Mouse (Mus musculus): ENCODE results near the gene Scrt2. TPM values are rescaled to one million over a fixed set of nuclear protein-coding genes. Genes with fewer than 3 reads are reported as not detected.
A peak's percentile ranks its signal among the peaks of the same experiment; 100 is the strongest.

Scrt2 gene
- total RNA-seq, 2 experiments from 2014 or later: 24.4 to 25.4 TPM

DNA sequence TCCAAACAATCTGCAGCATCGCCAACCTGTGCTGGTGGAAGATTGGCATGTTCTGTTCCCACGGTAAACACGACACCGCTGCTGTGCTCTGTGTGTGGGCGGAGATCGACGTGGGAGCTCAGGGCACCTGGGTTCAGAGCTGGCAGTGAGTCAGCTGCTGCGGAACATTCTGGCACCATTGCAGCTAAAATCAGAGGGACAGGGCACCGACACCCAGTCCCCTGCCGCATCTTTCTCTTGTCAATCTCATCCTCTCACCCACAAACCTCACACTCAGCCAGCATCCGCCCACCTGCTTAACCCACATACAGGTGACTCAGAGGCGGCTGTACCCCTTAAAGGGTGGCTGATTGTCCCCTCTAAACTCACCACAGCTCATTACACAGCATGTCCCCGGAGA lies 20.4 kb downstream of the Scrt2 start:
- no peak for TF ChIP-seq CTCF (conservative IDR thresholded peaks at IDR 0.05)
- H3K4me3 ChIP-seq: no peak overlapping the region
- peak overlapping the region; percentile 92 for H3K27ac ChIP-seq
- peak in 1 of 2 experiments; percentile 41 for DNase-seq (ENCODE audit: low spot score in 2 of 2)

DNA sequence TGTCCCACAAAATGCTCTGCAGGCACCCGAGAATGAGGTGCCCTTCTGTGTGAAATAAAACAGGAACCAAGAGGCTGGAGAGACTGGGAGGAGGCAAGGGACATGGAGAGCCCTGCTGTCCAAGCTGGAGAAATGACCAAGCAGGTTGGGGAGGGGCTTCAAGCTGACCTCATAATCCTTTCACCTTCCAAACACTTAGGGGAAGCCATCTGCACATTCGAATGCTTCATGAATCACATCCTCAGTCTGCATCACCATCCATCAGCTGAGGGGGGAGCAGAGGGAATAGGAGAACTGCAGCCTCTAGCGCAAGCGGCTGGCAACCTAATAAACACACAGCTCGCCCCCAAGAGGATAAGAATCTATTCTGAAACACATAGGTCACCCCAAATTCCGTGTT lies 21.0 kb downstream of the Scrt2 start:
- H3K27ac ChIP-seq: peak overlapping the region; percentile 92
- no peak for DNase-seq (ENCODE audit: low spot score in 2 of 2)
- peak; percentile 48 for TF ChIP-seq CTCF (conservative IDR thresholded peaks at IDR 0.05)
- no peak overlapping the region for H3K4me3 ChIP-seq

DNA sequence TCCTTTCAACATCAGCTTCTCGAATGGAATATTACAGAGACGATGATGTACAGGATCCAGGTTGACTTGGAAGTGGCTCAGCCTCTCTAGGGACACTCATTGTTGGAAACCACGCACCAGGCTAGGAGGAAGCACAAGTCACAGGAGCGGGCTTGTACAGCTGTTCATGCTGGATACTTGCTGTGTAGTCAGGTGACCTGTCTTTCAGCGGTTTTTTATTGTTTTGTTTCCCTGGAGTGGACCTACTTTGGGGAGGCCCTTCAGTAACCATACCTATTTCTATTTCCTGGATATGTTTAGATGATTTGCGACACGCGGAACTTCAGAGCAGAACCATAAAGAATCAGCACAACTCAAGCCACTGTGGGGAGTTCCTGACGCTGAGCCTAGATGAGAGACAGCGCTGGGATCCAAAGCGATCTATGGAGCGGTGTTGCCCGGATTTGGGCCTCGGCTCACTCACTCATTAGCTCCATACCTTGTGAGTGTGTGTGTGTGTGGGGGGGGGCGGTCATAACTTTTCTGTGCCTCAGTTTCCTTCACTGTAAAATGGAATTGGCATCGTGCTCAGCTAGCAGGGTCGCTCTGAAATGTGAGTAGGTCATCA lies 23.5 kb downstream of the Scrt2 start:
- DNase-seq (ENCODE audit: low spot score in 2 of 2): no peak
- Histone ChIP-seq H3K4me3 (peak overlapping the region; percentile 67), H3K27ac (peak overlapping the region; percentile 99)
- TF ChIP-seq CTCF (conservative IDR thresholded peaks at IDR 0.05): no peak

DNA sequence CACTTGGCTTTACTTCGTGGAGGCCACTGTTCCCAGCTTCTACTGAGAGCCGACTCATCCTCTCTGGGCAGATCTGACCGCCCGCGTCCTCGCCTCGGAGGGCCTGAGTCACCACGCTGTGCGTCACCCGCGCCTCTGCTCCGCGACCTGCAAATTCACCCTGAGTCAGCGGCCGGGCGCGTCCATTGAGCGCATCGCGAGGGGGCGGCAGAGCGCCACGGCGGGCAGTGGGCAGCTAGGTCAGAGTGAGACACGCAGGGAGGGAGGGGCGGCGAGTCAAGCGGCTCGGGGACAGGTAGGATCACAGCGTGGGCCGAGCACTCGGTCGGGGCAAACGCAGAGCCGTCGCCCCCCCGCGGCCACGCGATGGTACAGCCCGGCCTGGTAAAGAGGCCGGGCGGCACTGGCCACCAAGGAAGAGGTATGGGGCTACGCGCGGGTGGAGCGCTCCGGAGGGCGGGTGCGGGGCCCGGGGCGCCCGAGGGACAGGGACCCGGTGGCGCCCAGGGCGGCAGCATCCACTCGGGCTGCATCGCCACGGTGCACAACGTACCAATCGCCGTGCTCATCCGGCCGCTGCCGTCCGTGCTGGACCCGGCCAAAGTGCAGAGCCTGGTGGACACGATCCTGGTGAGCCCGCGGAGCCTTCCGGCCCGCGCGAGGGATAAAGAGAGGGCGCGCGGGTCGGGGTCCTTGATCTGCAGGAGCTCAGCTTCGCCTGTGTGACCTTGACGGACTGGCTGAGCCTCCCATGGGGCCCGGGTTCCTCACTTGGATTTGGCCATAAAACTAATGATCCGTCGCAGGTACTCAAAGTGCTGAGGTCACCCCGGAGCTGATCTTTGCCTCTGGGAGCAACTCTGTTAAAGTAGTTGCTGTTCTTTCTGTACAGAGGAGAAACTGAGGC lies 24.2 kb downstream of the Scrt2 start, which contains the start of gene Srxn1:
Gene Srxn1, plus strand, starts transcription at position 199 of the 907 bp plus-strand sequence.
- peak; percentile 79 to 80 for DNase-seq (ENCODE audit: low spot score in 2 of 2)
- peak within 1 kb of the TSS; percentile 67 for H3K4me3 ChIP-seq
- H3K27ac ChIP-seq: peak within 1 kb of the TSS; percentile 99
- TF ChIP-seq CTCF (conservative IDR thresholded peaks at IDR 0.05): peak; percentile 71

DNA sequence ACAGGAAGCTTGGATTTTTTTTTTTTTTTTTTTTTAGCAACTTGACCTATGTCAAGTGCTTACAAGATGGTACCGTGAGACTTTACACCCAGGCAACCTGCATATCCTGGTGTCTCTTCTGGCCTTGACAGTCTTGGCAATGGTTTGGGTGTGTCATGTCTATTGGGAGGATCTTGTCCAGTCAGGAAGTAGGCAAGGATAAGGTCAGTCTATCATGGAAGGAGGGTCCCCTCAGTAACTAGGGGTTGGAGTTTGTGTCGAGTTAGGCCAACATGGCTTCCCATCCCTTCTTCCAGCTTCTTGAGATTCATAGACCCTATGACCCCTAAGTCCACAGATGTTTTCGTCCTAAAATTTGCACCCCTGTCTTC lies 24.9 kb downstream of the Scrt2 start:
- no peak for DNase-seq (ENCODE audit: low spot score in 2 of 2)
- peak overlapping the region; percentile 99 for H3K27ac ChIP-seq
- TF ChIP-seq CTCF (conservative IDR thresholded peaks at IDR 0.05): no peak
- H3K4me3 ChIP-seq: peak overlapping the region; percentile 67

DNA sequence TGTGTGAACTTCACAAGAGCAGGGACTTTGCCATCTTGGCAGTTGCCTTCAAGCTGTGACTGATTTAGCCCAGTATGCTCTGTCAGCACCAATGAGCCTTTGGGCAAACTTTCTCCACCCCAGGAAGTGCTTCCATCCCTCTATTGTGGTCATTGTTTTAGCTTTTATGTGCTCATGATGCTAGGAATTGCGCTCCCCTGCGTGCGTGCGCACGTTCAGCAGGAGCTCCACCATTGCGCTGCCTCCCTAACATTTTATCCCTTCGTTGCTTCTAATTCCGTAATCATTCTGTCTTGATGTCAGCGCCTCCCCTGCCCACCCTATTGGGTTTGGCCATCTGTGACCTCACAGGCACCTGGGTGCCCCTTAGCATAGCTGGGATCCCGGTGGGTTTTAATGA lies 25.3 kb downstream of the Scrt2 start:
- DNase-seq (ENCODE audit: low spot score in 2 of 2): no peak
- H3K27ac ChIP-seq: peak overlapping the region; percentile 99; the same call in 1 of the 2 replicates
- TF ChIP-seq CTCF (conservative IDR thresholded peaks at IDR 0.05): no peak
- peak overlapping the region; percentile 67; the same call in 1 of the 2 replicates for H3K4me3 ChIP-seq

DNA sequence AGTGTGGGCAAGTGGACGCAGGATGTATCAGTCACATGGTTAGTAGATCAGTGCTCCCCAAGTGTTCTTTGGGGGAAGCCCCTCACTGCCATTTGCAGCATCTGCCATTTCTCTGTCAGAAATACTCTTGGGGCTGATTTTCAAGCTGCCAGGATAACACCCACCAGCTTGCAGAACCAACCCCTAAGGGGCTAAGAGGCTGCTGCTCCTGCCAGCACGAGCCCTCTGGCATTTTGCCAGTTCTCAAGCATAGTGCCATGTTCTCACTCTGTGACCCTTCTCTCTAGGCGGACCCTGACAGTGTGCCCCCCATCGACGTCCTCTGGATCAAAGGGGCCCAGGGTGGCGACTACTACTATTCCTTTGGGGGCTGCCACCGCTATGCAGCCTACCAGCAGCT lies 27.4 kb downstream of the Scrt2 start:
- no peak for DNase-seq (ENCODE audit: low spot score in 2 of 2)
- no peak for TF ChIP-seq CTCF (conservative IDR thresholded peaks at IDR 0.05)
- Histone ChIP-seq H3K4me3 (no peak overlapping the region), H3K27ac (no peak overlapping the region)

DNA sequence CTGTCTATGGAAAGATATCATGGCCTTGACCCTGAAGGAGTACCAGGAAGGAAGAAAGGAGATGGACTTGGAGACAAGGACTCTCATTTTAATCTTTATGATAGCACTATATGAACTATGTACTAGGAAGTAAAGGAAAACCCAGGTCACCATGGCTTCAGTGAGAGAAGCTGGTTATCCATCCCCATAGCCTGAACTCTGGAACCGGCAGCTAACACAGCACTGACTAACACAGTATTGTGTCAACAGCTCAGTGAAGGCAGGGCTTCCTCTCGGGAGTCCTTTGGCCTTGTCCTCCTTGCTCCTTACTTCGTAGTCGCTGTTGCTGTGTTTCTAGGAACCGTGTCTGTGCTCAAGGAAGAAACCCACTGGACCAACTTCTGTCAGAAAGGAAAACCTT lies 28.1 kb downstream of the Scrt2 start:
- no peak for DNase-seq (ENCODE audit: low spot score in 2 of 2)
- TF ChIP-seq CTCF (conservative IDR thresholded peaks at IDR 0.05): no peak
- no peak overlapping the region for H3K4me3 ChIP-seq
- no peak overlapping the region for H3K27ac ChIP-seq

DNA sequence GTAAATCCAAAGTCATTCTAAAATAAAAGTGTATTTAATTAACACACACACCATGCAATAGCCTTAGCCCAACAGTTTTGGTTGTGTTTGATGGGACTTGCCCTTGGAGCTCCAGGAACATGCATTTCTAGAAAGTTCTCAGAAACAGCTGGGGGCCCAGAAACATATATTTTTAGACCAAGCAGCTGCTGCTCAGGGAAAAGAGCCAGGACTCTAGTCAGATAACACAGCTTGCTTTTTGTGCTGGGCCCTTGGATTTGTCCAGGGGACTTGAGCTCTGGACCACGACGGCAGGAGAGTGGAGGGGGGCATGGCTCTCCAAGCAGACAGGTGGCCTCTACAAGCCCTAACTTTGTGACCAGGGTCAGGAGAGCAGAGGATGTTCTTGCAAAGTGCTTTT lies 30.0 kb downstream of the Scrt2 start:
- Histone ChIP-seq H3K27ac (no peak overlapping the region), H3K4me3 (no peak overlapping the region)
- no peak for DNase-seq (ENCODE audit: low spot score in 2 of 2)
- no peak for TF ChIP-seq CTCF (conservative IDR thresholded peaks at IDR 0.05)

DNA sequence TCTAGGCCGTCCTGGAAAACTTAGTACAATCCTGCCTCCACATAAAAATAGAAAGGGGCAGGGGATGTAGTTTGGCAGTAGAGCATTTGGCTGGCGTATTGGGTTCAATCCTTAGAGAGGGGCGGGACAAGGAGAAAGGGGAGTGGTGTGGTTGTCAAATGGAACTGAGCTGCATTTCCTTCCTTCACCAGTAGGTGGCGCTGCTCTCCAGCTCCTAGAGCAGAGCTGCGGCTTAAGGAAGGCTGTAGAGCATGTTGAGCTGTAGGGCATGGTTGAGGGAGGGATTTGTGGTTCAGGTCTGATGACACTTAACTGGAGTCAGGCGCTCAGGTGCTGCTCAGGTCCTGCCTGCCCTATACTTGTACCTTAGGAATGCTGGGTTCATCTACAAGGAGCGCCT lies 30.6 kb downstream of the Scrt2 start:
- peak; percentile 100 for TF ChIP-seq CTCF (conservative IDR thresholded peaks at IDR 0.05)
- H3K27ac ChIP-seq: peak overlapping the region; percentile 18; the same call in 1 of the 2 replicates
- DNase-seq (ENCODE audit: low spot score in 2 of 2): peak; percentile 90 to 96
- H3K4me3 ChIP-seq: no peak overlapping the region

DNA sequence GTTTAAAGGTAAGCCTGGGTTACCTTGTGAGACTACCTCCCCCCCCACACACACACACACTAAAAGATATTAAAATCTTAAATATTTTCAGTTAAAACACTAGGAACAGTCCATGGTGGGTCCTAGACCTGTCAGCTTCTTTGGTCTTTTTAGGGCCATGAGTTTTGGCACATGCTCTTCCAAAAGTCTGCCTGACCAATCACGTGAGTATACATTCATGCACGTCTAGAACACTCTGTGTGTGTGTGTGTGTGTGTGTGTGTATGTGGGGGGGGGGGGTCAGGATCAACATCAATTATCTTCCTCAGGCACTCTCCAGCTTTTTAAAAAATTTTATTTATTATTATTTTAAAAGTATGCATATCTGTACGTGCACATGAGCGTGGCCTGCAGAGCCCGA lies 31.2 kb downstream of the Scrt2 start:
- Histone ChIP-seq H3K4me3 (no peak overlapping the region), H3K27ac (peak overlapping the region; percentile 37; the same call in 1 of the 2 replicates)
- no peak for TF ChIP-seq CTCF (conservative IDR thresholded peaks at IDR 0.05)
- no peak for DNase-seq (ENCODE audit: low spot score in 2 of 2)

DNA sequence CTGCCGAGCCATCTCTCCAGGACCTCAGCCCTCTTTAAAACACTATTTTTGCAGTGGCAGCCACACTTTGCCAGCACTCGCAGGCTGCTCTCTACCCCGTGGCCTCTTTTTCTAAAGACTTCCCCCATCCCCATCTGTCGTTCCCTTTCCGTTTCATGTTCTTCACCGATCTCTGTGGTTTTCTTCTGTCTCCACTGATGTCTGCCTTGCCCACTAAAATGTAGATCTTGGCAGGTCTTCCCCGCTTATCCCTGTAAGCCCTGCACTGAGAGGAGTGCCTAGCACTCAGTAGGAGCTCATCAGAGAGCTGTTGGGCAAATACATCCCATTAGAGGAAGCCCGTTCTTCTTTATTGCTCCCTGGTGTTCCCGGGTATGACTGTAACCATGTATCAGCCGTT lies 31.6 kb downstream of the Scrt2 start:
- no peak for TF ChIP-seq CTCF (conservative IDR thresholded peaks at IDR 0.05)
- no peak for DNase-seq (ENCODE audit: low spot score in 2 of 2)
- Histone ChIP-seq H3K27ac (peak overlapping the region; percentile 37), H3K4me3 (no peak overlapping the region)
